Mouse (Mus musculus) midbrain, postnatal 0 days (tissue): ENCODE measurements around the gene Aste1. TPM values are rescaled to one million over a fixed set of nuclear protein-coding genes. Genes with fewer than 3 reads are reported as not detected.

ENCODE experiments used
- ATAC-seq: fragments of 200-750 bp; cut with Nextera tagmentation; 2 replicates; pipeline ENCODE4 v1.8.0; 2017; ENCODE audit warnings: moderate number of reproducible peaks, mild to moderate bottlenecking, moderate TSS enrichment, moderate library complexity; ENCODE audit not compliant: low FRiP score
- DNase-seq: peaks from one replicate; pipeline ENCODE4 v3.0.0-alpha.2; 2015; ENCODE audit warnings: low spot score
- H3K27ac ChIP-seq: fragments of 300-500 bp; sonication (generic); 2 replicates; pipeline ENCODE4 v1.5.1; 2014; ENCODE audit warnings: low read depth, mild to moderate bottlenecking, low read length, mixed read lengths
- H3K27me3 ChIP-seq: fragments of 300-500 bp; sonication (generic); 2 replicates; pipeline ENCODE4 v1.6.1; 2014; ENCODE audit warnings: low read length, control low read depth, mixed read lengths; ENCODE audit not compliant: insufficient read depth
- H3K36me3 ChIP-seq: fragments of 300-500 bp; sonication (generic); 2 replicates; pipeline ENCODE4 v1.6.1; 2014; ENCODE audit warnings: low read length, control low read depth, mixed read lengths; ENCODE audit not compliant: insufficient read depth
- H3K4me1 ChIP-seq: fragments of 300-500 bp; sonication (generic); 2 replicates; pipeline ENCODE4 v1.6.1; 2014; ENCODE audit warnings: mild to moderate bottlenecking, control low read depth, antibody characterized with exemption, low read length, mixed read lengths; ENCODE audit not compliant: insufficient read depth
- H3K4me2 ChIP-seq: fragments of 300-500 bp; sonication (generic); 2 replicates; pipeline ENCODE4 v1.6.1; 2014; ENCODE audit warnings: low read depth, mild to moderate bottlenecking, low read length, mixed read lengths; ENCODE audit not compliant: poor library complexity, severe bottlenecking
- H3K4me3 ChIP-seq: fragments of 300-500 bp; sonication (generic); 2 replicates; pipeline ENCODE4 v1.5.1; 2014; ENCODE audit warnings: low read depth, mild to moderate bottlenecking, low read length, moderate library complexity
- H3K9ac ChIP-seq: fragments of 300-500 bp; sonication (generic); replicated peaks from 2 replicates; pipeline ENCODE4 v1.6.1; 2014; ENCODE audit warnings: mild to moderate bottlenecking, low read length, moderate library complexity, mixed read lengths; ENCODE audit not compliant: poor library complexity, severe bottlenecking
- H3K9me3 ChIP-seq: fragments of 300-500 bp; sonication (generic); 2 replicates; pipeline ENCODE4 v1.6.1; 2016; ENCODE audit warnings: low read length, control low read depth
- CTCF ChIP-seq: IDR thresholded peaks from 2 replicates; pipeline ENCODE4 v1.5.1; 2016; ENCODE audit warnings: antibody characterized with exemption, mild to moderate bottlenecking
- WGBS: fragments of 180-500 bp; shearing (Covaris S2); extraction: QIAGEN DNeasy Blood & Tissue Kit; methylation state at CpG from one replicate; pipeline ENCODE4 v1.1.7; 2014; 5-methylcytosine and 5-hydroxymethylcytosine counted together
- polyA plus RNA-seq: library from polyadenylated mRNA; unstranded; fragments of >200 nt; fragmentation: Nextera tagmentation; extraction: Ambion mirVana; gene quantifications from 2 replicates; pipeline ENCODE4 v1.2.1, GENCODE M21; 2015
- total RNA-seq: library from RNA; depleted of rRNA; stranded (reverse); fragments of >200 nt; gene quantifications from 2 replicates; pipeline ENCODE4 v1.2.3, GENCODE M21; 2014

The Aste1 gene
- total and polyA plus RNA-seq, 2 experiments from 2014 or later = 7.3 to 8.5 TPM

- WGBS = 78% methylated on average over 5 of the region's 5 CpGs
- H3K9me3 ChIP-seq = no peaks in the 10 kb centered on the region
- DNase-seq = no peak
These were observed 7.8 kb upstream of the Aste1 start for GRCm38 (mm10) chr9:105387403-105387802.

GRCm38 (mm10) chr9:105389289-105389688 lies 5.9 kb upstream of the Aste1 start:
- Histone ChIP-seq H3K4me3 (no peak overlapping the region), H3K9ac (no peak overlapping the region), H3K36me3 (no peaks in the 10 kb centered on the region), H3K4me1 (no peaks in the 10 kb centered on the region), H3K27me3 (no peaks in the 10 kb centered on the region), H3K27ac (no peak overlapping the region), H3K9me3 (no peaks in the 10 kb centered on the region), H3K4me2 (no peak overlapping the region)
- 10% methylated on average over 4 of the region's 4 CpGs for WGBS
- ATAC-seq (no peak), DNase-seq (peak; percentile 63)
- peak; percentile 96 for TF ChIP-seq CTCF

More at GRCm38 (mm10) chr9:105387403-105387802, 7.8 kb upstream of the Aste1 start:
- no peak for TF ChIP-seq CTCF
- Histone ChIP-seq H3K4me1 (no peaks in the 10 kb centered on the region), H3K27me3 (no peaks in the 10 kb centered on the region), H3K4me2 (no peak overlapping the region), H3K27ac (no peak overlapping the region), H3K9ac (no peak overlapping the region), H3K4me3 (no peak overlapping the region), H3K36me3 (no peaks in the 10 kb centered on the region)
- no peak for ATAC-seq

- ATAC-seq = no peak
These were observed 4.6 kb upstream of the Aste1 start for GRCm38 (mm10) chr9:105390616-105391015.

GRCm38 (mm10) chr9:105394720-105395119 lies 472 bp upstream of the Aste1 start:
- H3K4me1 ChIP-seq = peaks cover 8% of the 10 kb centered on the region; the same call in 1 of the 2 replicates
- H3K9me3 ChIP-seq = no peaks in the 10 kb centered on the region
- peak overlapping the region; percentile 34; the same call in 1 of the 2 replicates for H3K9ac ChIP-seq
- no peak overlapping the region for H3K27ac ChIP-seq
- H3K4me2 ChIP-seq = peak overlapping the region; percentile 66
- H3K27me3 ChIP-seq = no peaks in the 10 kb centered on the region
- ATAC-seq = no peak
- peak overlapping the region; percentile 64 for H3K4me3 ChIP-seq
- no peak for TF ChIP-seq CTCF
- H3K36me3 ChIP-seq = no peaks in the 10 kb centered on the region
- DNase-seq = no peak
- WGBS = 11% methylated on average over 11 of the region's 11 CpGs

More at GRCm38 (mm10) chr9:105390616-105391015, 4.6 kb upstream of the Aste1 start:
- H3K4me2 ChIP-seq = no peak overlapping the region
- H3K9ac ChIP-seq = no peak overlapping the region
- no peaks in the 10 kb centered on the region for H3K9me3 ChIP-seq
- H3K27ac ChIP-seq = no peak overlapping the region
- 54% methylated on average over 4 of the region's 5 CpGs for WGBS
- no peak overlapping the region for H3K4me3 ChIP-seq
- TF ChIP-seq CTCF = no peak
- H3K4me1 ChIP-seq = no peaks in the 10 kb centered on the region
- DNase-seq = no peak
- H3K27me3 ChIP-seq = no peaks in the 10 kb centered on the region
- no peaks in the 10 kb centered on the region for H3K36me3 ChIP-seq

- no peak overlapping the region for H3K27ac ChIP-seq
- no peak for ATAC-seq
- peak; percentile 63 for TF ChIP-seq CTCF
- no peaks in the 10 kb centered on the region for H3K27me3 ChIP-seq
- H3K9me3 ChIP-seq = no peaks in the 10 kb centered on the region
- DNase-seq = peak; percentile 31
- peaks cover 13% of the 10 kb centered on the region for H3K36me3 ChIP-seq
- no peak overlapping the region for H3K4me2 ChIP-seq
- H3K4me1 ChIP-seq = no peaks in the 10 kb centered on the region
- H3K9ac ChIP-seq = no peak overlapping the region
- 89% methylated on average over 6 of the region's 6 CpGs for WGBS
- no peak overlapping the region for H3K4me3 ChIP-seq
These were observed 13.4 kb downstream of the Aste1 start for GRCm38 (mm10) chr9:105408549-105408948.

- Histone ChIP-seq H3K9me3 (no peaks in the 10 kb centered on the region), H3K4me1 (no peaks in the 10 kb centered on the region), H3K27me3 (no peaks in the 10 kb centered on the region), H3K4me2 (no peak overlapping the region), H3K9ac (no peak overlapping the region), H3K4me3 (no peak overlapping the region), H3K27ac (no peak overlapping the region), H3K36me3 (peaks cover 19% of the 10 kb centered on the region)
- no peak for TF ChIP-seq CTCF
- 94% methylated on average over 13 of the region's 13 CpGs for WGBS
- DNase-seq = no peak
- no peak for ATAC-seq
These were observed 63.8 kb downstream of the Aste1 start for GRCm38 (mm10) chr9:105459032-105459431.
